Comparison of ENCODE assay signal across 8 mouse cellular contexts in genomic region chr11:117235086-117235897, GRCm38 (mm10). TPM values are rescaled to one million over a fixed set of nuclear protein-coding genes. Genes with fewer than 3 reads are reported as not detected.
DNase-seq lines count a peak whose midpoint lies in the region; TF ChIP-seq lines count a peak whose summit lies in the region.
"Had no signal": no experiment of that assay in that cellular context is flagged by ENCODE, and none has a peak within 500 bp of the region (broad histone marks: within the 10 kb centered on the region; RNA-seq: fewer than 3 reads in every experiment).

No protein-coding gene starts in this region.

- H3K4me2 ChIP-seq in myocyte (ENCODE audit: low read depth): peak overlapping the region; percentile 99
- H3K4me2 ChIP-seq: midbrain, embryonic 12.5 days had no signal

- peaks cover 0 to 4% of the 10 kb centered on the region in 2 experiments; a peak in 1 of 4 replicates for H3K36me3 ChIP-seq in MEL (ENCODE audit: control insufficient read depth in 1 of 2, insufficient read depth in 2 of 2, low read length in 2 of 2)
- no peaks in the 10 kb centered on the region for H3K36me3 ChIP-seq in myocyte (ENCODE audit: control insufficient read depth, insufficient read depth)
- H3K36me3 ChIP-seq: midbrain, embryonic 12.5 days had no signal

- DNase-seq in 416B (ENCODE audit: low read depth): peak; percentile 59
- DNase-seq in MEL (ENCODE audit: low read depth, low spot score): peak; percentile 53
- DNase-seq in heart, adult 8-10 months (ENCODE audit: low spot score): peak; percentile 46
- peak; percentile 38 for DNase-seq in kidney, adult 18-20 months
- no peak for DNase-seq in thymus, adult 18-20 months
- no peak for DNase-seq in yolk sac, embryonic 10.5 days (ENCODE audit: low spot score)

- H3K4me3 ChIP-seq in MEL (ENCODE audit: control insufficient read depth in 1 of 2, insufficient read depth in 1 of 2, low read depth in 2 of 2, low read length in 2 of 2) (peak overlapping the region; percentile 11; a peak in 3 of 4 replicates), myocyte (peak overlapping the region; percentile 61)
- H3K4me3 ChIP-seq: midbrain, embryonic 12.5 days had no signal

- H3K79me2 ChIP-seq in MEL (ENCODE audit: control insufficient read depth, insufficient read depth, low read length, poor library complexity) (no peaks in the 10 kb centered on the region), myocyte (ENCODE audit: control insufficient read depth, insufficient read depth) (peaks cover 69% of the 10 kb centered on the region)

- H3K27ac ChIP-seq in MEL (ENCODE audit: control insufficient read depth, low read depth, low read length): no peak overlapping the region
- H3K27ac ChIP-seq: midbrain, embryonic 12.5 days had no signal

- no peak for TF ChIP-seq CTCF in MEL (IDR thresholded peaks at IDR 0.05 in 2 of 3, conservative IDR thresholded peaks at IDR 0.05 in 1 of 3; ENCODE audit: control insufficient read depth in 1 of 3, insufficient read depth in 1 of 3, low read depth in 2 of 3, low read length in 3 of 3, poor library complexity in 1 of 3, severe bottlenecking in 1 of 3)

- peaks cover 0 to 8% of the 10 kb centered on the region in 2 experiments; a peak in 2 of 4 replicates for H3K4me1 ChIP-seq in MEL (ENCODE audit: control insufficient read depth in 1 of 2, insufficient read depth in 2 of 2, low read length in 2 of 2)

- peak overlapping the region; percentile 21 for H3K9ac ChIP-seq in MEL (ENCODE audit: control insufficient read depth, low read depth, low read length, poor library complexity, severe bottlenecking)
- H3K9ac ChIP-seq: midbrain, embryonic 12.5 days had no signal

- no peak for TF ChIP-seq POLR2A in MEL (IDR thresholded peaks at IDR 0.05; ENCODE audit: control insufficient read depth in 1 of 2, insufficient read depth in 1 of 2, low read depth in 1 of 2, low read length in 2 of 2, poor library complexity in 1 of 2)
- TF ChIP-seq POLR2A in myocyte (IDR thresholded peaks at IDR 0.05; ENCODE audit: insufficient read length, low read depth): peak; percentile 62

- H3K9me3 ChIP-seq in MEL (replicated peaks; ENCODE audit: insufficient read depth, low read length): no peaks in the 10 kb centered on the region
- H3K9me3 ChIP-seq: midbrain, embryonic 12.5 days had no signal

- TF ChIP-seq RAD21 in MEL (IDR thresholded peaks at IDR 0.05; ENCODE audit: low read depth, low read length): no peak

- no peak for TF ChIP-seq EP300 in MEL (IDR thresholded peaks at IDR 0.05; ENCODE audit: low read depth in 1 of 2, low read length in 2 of 2)

- H3K27me3 ChIP-seq in MEL (ENCODE audit: control insufficient read depth in 1 of 2, insufficient read depth in 2 of 2, low read length in 2 of 2): peaks cover 0 to 3% of the 10 kb centered on the region in 2 experiments; a peak in 1 of 4 replicates
- H3K27me3 ChIP-seq in myocyte (ENCODE audit: control insufficient read depth, insufficient read depth, insufficient read length): no peaks in the 10 kb centered on the region

- H3ac ChIP-seq in myocyte (ENCODE audit: control insufficient read depth, insufficient read length): no peak overlapping the region

TF ChIP-seq in MEL, 35 proteins besides CTCF, POLR2A, EP300 and RAD21:
- peak; percentile 41; the same call in 1 of the 2 replicates for TF ChIP-seq RCOR1 (IDR thresholded peaks at IDR 0.05; ENCODE audit: low read depth, low read length)
- no peak for TF ChIP-seq KAT2A (conservative IDR thresholded peaks at IDR 0.05; ENCODE audit: low read depth, low read length)
- no peak for TF ChIP-seq GATA1 (IDR thresholded peaks at IDR 0.05; ENCODE audit: low read depth, low read length)
- TF ChIP-seq JUND (IDR thresholded peaks at IDR 0.05; ENCODE audit: low read depth, low read length): peak; percentile 96
- no peak for TF ChIP-seq HCFC1 (IDR thresholded peaks at IDR 0.05; ENCODE audit: low read depth, low read length)
- TF ChIP-seq GABPA (IDR thresholded peaks at IDR 0.05; ENCODE audit: low read depth, low read length): no peak
- TF ChIP-seq NELFE (IDR thresholded peaks at IDR 0.05; ENCODE audit: low read depth, low read length): no peak

TF ChIP-seq in myocyte, 11 proteins besides CTCF, POLR2A, EP300 and RAD21:
- peak; percentile 60 for TF ChIP-seq POLR2AphosphoS2 (IDR thresholded peaks at IDR 0.05; ENCODE audit: insufficient read length, low read depth)
- TF ChIP-seq TCF12 (IDR thresholded peaks at IDR 0.05; ENCODE audit: insufficient read depth, poor library complexity, severe bottlenecking): no peak
- TF ChIP-seq MYOG (IDR thresholded peaks at IDR 0.05; ENCODE audit: control insufficient read depth in 1 of 3, insufficient read depth in 1 of 3, insufficient read length in 2 of 3, low read depth in 2 of 3): peak in 2 of 3 experiments; percentile 16 to 57
- TF ChIP-seq E2F4 (IDR thresholded peaks at IDR 0.05; ENCODE audit: insufficient read depth): no peak
- TF ChIP-seq TCF3 (IDR thresholded peaks at IDR 0.05; ENCODE audit: insufficient read length, low read depth): no peak
- TF ChIP-seq REST (IDR thresholded peaks at IDR 0.05; ENCODE audit: insufficient read depth, insufficient read length): no peak
- no peak for TF ChIP-seq MAX (IDR thresholded peaks at IDR 0.05; ENCODE audit: low read depth)
- no peak for TF ChIP-seq CEBPB (IDR thresholded peaks at IDR 0.05; ENCODE audit: insufficient read depth, poor library complexity, severe bottlenecking)
- TF ChIP-seq USF1 (IDR thresholded peaks at IDR 0.05; ENCODE audit: low read depth): no peak
- peak in 1 of 3 experiments; percentile 33 for TF ChIP-seq MYOD1 (IDR thresholded peaks at IDR 0.05; ENCODE audit: control insufficient read depth in 1 of 3, insufficient read length in 2 of 3, low read depth in 2 of 3)
- no peak for TF ChIP-seq SRF (IDR thresholded peaks at IDR 0.05; ENCODE audit: control insufficient read depth, insufficient read length, low read depth)

RNA-seq across cellular contexts. Expression of gene Sept9, which starts 35.8 kb away (rescaled TPM):
- total RNA-seq in MEL (2012; rRNA removed): 163 and 205 TPM in 2 replicates
- polyA plus RNA-seq in MEL (2012; ENCODE audit: insufficient read depth in 1 of 2, insufficient read length in 2 of 2, low read depth in 1 of 2, low replicate concordance in 2 of 2, missing spikeins in 1 of 2): 100 to 1,000 TPM in 1 of 2 experiments, 10 to 100 TPM in 1; 49.7 to 196 TPM
- 10 to 100 TPM; 26.5 to 38.8 (median 31.0) TPM for total RNA-seq in heart, adult 8-10 months (2022)
- 253 TPM for polyA plus RNA-seq in myocyte (2012; fragmentation: generic; extraction: Trizol)

Comparison
In these comparisons a context has a peak if more than half of its experiments do, and no peak if none do; other contexts are left out.
1. DNase-seq: peak in 416B (single experiment), MEL (single experiment), heart, adult 8-10 months (single experiment) and kidney, adult 18-20 months (single experiment); none in thymus, adult 18-20 months (0 of 2) and yolk sac, embryonic 10.5 days (single experiment).